Mouse (Mus musculus) layer of hippocampus, postnatal 14 days (tissue): Measurements from ENCODE around the gene Trit1. TPM values are rescaled to one million over a fixed set of nuclear protein-coding genes. Genes with fewer than 3 reads are reported as not detected.

Experiments
- DNase-seq, 2 experiments: peaks; one replicate each; pipeline ENCODE4 v3.0.0; 2021 to 2022; ENCODE audit warnings: low spot score in 2 of 2, mixed read lengths in 1 of 2
- total RNA-seq, 2 experiments: library from RNA; stranded (reverse); gene quantifications; 2 replicates each; pipeline ENCODE4 v1.2.3; 2021

Trit1 gene
- total RNA-seq, 2 experiments from 2014 or later, result 25.2 to 27.6 TPM

DNA sequence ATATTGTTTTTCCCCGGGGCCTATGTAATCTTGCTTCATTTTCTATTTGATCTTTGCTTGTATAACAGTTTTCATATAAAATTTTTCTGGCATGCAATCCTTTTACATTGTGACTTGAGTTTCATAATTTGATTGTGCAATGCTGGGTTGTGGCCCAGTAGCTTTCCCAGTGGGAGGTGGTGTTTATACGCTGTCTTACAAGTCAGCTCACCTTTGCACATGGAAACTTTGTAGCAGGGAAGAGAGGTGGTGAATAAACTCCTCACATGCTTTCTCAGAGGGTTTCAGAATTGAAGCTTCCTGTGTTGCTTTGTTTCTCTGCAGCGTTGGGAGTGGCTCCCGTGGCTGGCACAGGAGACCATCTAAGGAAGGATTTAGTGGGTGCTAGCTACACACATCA is 28.4 kb downstream of the Trit1 start:
- no peak for DNase-seq

DNA sequence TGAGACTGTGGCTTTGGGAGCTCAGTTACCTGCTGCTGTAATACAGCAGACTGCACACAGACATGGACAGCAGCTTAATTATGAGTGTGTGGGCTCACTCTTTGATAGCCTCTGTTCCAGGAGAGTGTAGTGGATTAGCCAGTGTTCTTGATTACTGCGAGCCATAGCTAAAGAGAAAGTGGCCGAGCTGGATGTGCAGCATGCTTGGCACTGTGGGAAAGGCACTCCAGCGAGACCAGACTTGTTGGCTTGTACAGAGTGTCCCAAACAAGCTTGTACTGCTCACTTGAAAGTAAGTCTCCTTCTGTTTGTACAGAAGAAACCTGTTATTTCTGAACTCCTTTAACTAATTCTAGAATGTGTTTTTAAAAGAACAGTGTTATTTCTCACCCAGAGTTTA is 29.9 kb downstream of the Trit1 start:
- no peak for DNase-seq

DNA sequence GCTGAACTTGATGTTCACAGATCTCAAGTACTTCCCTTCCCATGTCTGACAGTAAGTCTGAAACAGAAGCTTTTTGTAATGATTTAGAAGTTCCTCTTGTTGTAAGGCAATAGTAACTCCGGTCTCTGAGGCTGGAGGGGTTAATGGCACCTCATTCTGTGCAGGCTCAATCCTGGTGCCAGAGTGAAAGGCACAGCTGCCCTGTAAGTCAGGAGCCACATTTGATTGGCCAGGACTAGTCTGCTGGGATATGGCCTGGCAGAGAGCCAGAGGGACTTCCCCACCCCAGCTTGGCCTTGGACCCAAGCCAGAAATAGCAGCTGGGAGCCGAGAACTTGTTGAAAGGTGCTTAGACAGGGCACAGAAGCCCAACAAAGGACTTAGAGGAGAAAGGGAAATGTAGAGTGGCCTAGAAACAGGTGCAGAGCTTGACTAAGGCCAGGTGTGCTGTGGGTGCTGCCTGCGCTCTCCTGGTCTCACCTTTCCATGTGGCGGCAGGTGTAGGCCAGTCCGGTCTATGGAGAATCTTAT is 34.3 kb downstream of the Trit1 start:
- DNase-seq, result peak; percentile 63 to 77

DNA sequence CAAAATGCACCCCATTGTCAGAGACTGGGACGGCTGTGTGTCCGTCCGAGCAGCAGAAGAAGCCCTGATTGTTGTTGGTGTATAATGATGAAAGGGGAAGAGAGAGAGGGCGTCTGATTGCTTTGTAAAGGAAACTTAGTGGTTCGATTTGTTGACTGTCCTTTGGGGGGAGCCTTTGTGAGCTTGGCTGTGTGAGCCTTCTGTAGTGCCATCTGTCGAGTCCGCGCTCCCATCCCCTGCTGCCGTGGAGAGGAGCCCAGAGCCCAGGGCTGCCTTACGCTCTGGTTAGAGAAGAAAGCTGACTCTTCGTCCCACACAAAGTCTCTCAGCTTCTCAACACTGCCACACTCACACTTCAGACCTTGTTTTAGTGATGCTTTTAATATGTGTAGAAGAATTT is 36.8 kb downstream of the Trit1 start:
- DNase-seq, result peak; percentile 62 to 72

DNA sequence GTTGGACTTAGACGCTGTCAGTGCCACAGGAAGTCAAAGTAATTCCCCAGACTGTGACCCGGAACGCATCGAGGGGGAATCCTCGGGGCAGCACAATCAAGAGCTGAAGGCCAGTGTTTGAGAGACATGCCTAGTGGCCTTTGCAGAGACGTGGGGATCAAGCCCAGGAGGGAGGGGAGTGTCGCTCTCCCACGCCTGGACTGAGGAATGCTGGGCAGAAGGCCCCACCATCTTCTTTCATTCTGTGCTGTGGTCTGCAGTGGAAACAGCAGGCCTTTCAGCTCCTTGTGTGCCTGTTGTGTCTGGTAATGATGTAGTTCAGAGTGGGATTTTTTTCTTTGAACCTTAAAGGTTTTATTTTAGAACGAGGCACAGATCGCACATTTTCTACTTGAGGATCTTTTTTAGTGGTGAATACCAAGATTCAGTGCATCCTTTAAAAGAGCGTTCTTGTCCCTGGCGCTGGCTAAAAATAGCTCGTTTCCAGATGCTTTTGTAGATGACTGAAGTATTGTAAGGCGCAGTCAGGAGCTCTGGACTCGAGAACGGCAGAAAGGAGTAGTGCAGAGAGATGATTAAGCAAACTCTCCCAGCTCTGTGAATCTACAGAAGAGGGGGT is 37.9 kb downstream of the Trit1 start:
- DNase-seq, result peak in 1 of 2 experiments; percentile 66

DNA sequence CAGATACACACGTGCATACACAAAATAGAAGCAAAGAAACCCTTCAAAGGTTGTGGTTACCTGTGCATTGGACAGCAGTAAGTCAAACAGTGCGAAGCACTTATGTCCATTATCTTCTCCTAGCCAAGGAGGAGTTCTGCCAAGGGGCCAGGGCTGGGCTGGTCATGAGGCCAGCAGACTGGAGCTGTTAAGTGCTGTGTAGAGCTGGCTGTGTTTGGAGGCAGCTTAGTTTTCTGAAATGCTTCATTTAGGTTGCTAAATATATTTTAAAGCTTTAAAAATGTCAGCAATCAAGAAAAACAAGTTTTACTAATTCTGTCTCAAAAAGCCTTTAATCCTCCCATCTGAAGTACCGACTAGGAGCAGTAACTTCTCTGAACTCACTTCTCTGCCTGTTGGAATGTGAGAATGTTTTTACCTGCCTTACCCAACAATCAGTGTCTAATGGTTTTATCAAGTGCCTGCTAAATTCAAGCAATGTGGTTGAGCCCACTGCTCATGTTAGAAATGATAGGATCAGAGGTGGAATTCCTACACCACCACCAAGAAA is 40.2 kb downstream of the Trit1 start:
- no peak for DNase-seq

DNA sequence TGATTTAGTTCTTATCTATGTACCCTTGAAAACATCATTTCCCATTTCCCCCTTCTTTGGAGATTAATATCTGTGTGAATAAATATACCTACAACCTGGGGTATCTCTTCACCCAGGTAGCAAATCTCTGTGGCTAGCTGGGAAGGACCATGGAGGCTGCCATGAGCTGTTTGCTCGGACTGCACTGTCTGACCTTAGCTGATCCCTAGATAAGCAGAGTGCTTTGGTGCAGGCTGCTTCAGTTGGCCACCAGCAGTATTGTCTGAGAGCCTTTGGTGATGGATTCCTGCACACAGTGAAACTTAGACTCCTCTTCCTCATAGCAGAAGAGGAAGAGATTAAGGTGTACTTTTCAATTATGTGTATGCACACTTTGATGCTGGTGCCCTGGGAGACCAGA is 41.6 kb downstream of the Trit1 start:
- DNase-seq, result no peak

DNA sequence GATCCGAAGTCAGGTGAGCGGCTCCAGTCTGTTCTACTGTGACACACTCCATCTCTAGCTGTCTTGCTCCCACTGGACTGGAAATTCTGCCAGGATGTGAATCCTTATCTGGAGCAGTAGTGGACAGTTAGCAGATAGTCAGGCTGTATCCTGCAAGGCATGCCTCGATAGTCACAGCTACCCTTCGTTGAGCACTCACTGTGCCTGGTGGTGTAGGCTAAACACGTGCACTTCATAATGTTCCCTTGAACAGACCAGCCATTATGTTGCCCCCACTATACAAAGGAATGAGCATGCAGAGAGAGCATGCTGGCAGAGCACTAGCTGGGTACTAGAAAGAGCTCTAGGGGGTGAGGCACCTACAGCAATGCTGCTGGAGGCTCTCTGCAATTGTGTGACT is 45.3 kb downstream of the Trit1 start:
- DNase-seq, result no peak

DNA sequence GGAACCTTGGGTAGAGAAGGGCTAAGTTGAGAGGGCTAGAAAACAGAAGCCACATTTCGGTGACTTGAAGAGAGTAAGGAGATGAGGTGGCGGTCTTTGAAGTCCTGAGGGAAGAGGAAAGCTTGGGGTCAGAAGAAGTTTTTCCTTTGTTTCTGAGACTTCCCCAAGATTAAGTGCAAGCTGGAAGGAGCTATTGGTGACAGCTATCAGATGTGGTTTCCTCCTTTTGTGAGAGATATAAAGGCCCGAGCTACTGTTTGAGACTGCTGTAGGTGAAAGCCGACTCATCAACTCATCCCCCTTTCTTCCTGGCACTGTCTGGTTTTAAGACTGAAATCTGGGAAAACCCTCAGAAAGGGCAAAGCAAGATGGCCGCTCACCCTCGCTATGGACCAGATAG is 52.2 kb downstream of the Trit1 start:
- DNase-seq, result no peak

DNA sequence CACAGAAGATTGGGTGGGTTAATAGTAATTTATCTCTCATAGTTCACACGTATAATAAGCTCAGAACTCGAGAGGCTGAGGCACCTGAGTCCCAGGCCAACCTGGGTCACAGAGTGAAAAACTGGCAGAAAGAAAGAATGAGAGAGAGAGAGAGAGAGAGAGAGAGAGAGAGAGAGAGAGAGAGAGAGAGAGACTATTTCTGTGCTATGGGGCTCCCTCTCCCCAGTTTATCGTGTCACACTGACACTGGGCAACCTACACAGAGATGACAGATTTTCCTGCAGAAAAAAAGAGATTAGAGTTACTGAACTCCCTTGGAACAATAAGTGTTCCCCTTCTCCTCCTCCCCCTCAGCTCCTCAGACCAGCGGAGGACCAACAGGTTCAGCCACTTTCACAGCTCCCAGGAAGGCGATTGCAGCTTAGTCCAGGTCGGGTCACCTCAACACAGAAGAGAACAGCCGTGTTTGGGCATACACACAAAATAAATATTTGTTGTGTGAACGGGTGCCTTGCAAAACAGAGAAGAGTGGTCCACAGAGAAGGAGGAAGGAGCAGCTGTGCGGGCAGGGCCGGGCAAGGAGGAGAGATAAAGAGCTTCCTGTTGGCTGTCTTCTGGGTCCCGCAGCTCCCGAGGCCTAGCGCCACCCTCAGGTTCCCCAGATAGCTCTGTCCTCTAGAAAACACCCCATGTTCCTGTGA is 55.0 kb downstream of the Trit1 start:
- no peak for DNase-seq

DNA sequence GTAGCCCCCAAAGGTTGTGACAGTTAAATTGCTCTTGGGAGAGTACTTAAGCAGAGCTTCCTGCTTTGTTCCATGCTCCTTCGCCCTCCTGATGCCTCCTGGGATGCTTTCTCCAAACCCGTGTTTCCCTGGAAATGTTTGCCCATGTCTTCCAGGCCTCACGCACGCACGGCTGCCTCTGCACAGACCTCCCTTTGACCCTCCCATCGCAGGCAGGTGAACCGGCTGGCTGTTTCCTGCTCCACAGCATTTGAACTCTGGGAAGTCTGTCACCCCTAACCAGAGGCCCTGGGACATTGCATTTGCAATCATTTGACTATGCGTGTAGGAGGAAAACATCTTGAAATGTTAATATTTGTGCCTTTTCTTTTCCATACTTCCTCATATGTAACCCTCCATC is 60.5 kb downstream of the Trit1 start:
- no peak for DNase-seq

DNA sequence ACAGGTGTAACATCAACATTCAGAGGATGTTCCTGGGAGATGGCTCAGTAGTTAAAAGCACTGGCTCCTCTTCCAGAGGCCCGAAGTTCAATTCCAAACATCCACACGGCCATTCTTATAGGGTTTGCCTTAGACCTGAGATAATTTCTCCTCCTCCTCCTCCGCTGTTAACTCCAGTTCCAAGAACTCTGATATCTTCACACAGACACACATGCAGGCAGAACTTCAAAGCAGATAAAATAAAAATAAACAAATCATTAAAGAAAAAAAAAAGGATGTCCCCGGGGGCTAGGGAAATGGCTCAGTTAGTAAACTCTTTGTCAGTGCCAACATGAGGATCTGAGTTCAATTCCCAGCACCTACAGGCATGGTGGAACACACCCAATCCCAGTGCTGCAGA is 61.8 kb downstream of the Trit1 start:
- DNase-seq, result no peak

DNA sequence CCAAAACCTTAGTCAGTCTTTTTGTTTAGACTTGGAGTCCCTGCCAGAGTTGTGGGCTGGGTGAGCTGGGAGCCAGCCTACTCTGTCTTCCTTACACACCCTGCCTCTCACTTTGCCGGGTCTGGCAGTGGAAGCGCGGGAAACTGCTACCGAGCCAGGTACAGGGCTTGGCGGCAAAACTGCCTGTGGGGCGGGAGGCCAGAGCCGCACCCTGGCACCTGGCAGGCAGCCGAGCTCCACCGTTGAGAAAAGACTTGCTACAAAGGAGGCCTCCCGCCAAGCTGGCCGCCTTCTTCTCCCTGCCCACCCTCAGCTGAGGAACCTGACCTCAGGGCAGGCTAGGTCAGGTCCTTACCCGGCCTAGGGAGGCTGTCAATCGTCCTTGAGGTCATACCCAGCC is 64.4 kb downstream of the Trit1 start:
- DNase-seq, result no peak

DNA sequence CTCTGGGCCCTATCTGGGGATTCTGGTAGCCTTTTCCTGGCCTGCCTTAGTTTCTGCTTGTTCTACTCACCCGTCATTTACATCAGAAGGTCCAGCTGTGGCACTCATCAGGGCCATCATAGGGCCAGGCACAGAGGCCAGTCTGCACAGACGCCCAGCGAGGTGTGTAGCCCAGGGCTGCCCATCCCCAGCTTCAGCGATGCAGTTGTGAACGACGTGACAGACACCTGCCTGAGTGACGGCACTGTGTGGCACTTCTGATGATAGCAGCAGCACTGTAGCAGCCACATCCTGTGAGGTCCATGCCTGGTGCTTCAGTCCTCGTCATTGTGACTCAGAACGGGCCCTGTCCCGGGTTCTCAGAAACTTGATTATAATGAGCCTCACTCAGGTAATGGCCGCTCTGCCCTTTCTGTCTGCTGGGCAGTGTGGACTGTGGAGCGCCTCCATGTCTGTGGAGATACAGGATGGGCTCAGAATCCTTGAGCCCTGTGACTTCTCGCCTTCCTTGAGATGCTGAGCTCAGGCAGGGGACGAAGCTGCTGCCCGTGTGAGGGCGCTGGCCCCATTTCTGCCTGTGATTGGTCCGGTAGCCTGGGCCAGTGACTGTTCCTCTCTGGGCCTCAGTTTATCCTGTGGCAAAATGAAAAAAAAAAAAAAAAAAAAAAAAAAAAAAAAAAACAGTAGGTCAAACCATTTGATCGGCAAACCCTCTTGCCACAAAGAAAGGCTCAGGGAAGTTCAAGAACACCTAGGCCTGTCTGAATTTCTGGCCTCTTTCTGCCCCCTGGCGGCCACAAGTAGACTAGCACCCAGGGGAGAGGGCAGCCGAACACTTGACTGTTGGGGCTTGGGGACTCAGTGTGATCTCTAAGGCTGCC is 66.1 kb downstream of the Trit1 start:
- peak; percentile 59 to 75 for DNase-seq

DNA sequence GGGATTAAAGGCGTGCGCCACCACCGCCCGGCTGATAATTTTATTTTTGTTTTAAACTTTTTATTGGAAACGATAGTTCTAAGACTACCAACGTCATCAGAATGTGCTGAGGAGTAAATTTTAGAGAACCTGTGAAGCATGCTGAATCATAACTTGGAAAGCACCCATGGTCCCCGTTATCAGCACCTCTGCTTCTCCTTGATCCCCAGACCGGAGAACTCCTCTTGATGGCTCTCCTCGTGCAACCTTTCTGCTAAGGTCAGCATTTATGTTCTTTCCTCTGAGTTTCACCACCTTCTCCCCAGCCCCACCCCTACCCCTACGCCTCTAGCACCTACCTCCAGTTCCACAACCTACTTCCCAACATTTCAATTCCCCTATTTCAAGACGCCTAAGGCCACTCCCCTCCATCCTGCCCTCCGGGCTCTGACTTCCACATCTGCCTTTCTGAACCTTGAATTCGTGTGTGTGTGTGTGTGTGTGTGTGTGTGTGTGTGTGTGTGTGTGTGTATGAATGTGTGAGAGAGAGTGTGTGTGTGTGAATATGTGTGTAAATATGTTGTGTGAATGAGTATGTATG is 67.0 kb downstream of the Trit1 start:
- DNase-seq, result no peak

DNA sequence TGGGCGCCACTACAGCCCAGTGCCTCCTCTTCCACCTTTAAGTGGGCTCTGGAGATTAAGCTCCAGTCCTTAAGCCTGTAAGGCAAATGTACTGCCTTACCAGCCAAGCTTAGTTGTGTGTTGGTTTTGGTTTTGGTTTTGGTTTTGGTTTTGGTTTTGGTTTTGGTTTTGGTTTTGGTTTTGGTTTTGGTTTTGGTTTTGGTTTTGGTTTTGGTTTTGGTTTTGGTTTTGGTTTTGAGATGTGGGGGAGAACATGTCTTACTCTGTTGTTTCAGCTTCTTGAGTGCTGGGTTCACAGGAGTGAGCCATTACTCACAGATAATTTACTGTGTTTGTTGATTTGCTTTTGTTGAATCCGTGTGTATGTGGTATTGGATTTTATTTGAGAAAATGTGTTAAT is 68.9 kb downstream of the Trit1 start:
- DNase-seq, result no peak

DNA sequence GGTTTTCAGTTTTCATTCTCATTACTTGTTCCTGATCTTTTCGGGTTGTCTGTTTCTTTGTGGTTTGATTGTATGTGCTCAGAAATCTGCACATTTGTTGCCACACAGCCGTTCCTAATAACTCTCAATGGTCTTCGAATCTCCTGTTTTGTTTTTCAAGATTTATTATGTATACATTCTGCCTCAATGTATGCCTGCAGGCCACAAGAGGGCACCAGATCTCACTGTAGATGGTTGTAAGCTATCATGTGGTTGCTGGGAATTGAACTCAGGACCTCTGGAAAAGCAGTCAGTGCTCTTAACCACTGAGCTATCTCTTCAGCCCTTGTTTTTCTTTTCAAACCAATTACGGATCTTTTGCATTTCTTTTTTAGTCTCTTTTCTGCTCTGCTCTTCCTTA is 70.0 kb downstream of the Trit1 start:
- DNase-seq, result no peak

DNA sequence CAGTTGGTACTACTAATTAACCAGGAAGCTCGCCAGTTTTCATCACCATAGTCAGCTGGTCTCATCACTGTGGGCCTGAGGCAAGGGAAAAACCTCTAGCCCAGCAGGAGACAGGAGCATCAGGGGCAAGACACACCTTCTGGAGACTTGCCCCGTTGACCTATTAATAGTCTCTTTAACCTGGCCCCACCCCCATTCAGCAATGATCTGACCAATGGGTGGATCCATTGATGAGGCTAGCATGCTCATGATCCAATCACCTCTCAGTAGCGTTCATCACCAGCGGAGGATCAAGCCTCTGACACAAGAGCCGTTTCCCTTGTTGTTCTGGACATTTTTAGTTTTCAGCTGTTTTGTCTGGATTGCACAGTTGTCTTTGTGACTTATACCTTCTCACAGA is 76.2 kb downstream of the Trit1 start:
- DNase-seq, result no peak

DNA sequence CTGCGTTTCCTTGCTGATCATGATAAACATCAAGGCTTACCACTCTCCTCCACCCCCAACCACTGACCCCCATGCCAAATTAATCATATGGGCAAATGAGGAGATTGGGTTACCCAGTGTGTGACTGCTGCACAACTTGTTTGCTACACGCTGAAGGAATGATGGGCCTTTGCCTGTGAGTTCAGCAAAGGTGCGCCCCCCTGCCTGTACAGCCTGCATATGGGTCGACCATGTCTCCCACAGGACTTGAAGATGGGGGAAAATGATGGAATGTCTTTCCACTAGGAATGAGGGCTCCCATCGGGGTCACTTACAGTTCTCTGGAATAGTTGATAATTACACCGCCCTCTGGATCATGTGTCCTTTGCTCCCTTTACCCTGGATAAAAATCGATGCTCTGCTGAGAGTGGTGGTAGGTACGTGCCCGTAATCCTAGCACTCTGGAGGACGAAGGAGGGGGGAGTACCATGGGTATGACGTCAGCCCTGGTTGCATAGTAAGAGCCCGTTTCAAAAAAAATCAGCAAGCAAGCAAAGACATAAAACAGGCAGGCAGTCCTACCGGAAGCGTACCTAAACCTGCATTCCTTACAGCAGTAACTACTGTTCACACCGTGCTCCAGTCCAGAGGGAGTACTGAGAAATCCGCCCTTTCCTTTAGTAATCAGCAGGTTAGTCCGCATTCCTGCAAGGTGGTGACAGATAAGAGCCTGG is 76.8 kb downstream of the Trit1 start:
- DNase-seq, result no peak

DNA sequence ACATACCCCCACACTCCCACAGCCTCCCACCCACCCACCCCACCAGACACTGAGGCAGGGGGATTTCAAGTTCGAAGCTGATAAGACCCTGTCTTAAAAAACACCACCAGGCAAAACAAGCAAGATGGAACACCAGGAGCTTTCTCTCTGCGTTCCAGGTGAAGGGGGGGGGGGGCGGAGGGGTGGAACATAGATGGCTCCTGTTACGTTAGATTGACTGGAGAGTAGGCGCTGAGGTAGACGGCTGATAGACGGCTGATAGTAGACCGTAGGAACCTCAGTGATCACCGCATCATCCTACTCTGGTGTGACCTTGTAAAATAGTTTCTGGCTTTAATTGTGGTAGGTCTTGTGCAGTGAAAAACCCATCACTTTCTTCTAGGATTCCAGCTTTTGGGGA is 77.5 kb downstream of the Trit1 start:
- no peak for DNase-seq
